Mouse (Mus musculus) myocyte (in vitro differentiated cells): ENCODE results near the gene Cnpy2. TPM values are rescaled to one million over a fixed set of nuclear protein-coding genes. Genes with fewer than 3 reads are reported as not detected.
"Not testable (repeated sequence)": the region's sequence is repeated elsewhere in the genome, so short reads cannot be mapped to it uniquely, and the experiment has no call there.

Experiments used
- H3K27me3 ChIP-seq: one replicate; pipeline ENCODE4 v1.6.1; 2011; ENCODE audit not compliant: control insufficient read depth, insufficient read depth, insufficient read length
- H3K36me3 ChIP-seq: one replicate; pipeline ENCODE4 v1.6.1; 2011; ENCODE audit not compliant: control insufficient read depth, insufficient read depth
- H3K4me2 ChIP-seq: one replicate; pipeline ENCODE4 v1.6.1; 2011; ENCODE audit warnings: low read depth, control low read depth
- H3K4me3 ChIP-seq: one replicate; pipeline ENCODE4 v1.5.1; 2011; ENCODE audit warnings: mild to moderate bottlenecking, control low read depth, moderate library complexity
- H3K79me2 ChIP-seq: one replicate; pipeline ENCODE4 v1.6.1; 2011; ENCODE audit not compliant: control insufficient read depth, insufficient read depth
- H3ac ChIP-seq: one replicate; pipeline ENCODE4 v1.6.1; 2011; ENCODE audit not compliant: control insufficient read depth, insufficient read length
- CEBPB ChIP-seq: IDR thresholded peaks from 2 replicates; pipeline ENCODE4 v1.6.1; 2011; ENCODE audit warnings: mild to moderate bottlenecking, moderate library complexity; ENCODE audit not compliant: poor library complexity, insufficient read depth, severe bottlenecking
- E2F4 ChIP-seq: IDR thresholded peaks from one replicate; pipeline ENCODE4 v1.6.1; 2011; ENCODE audit warnings: mild to moderate bottlenecking, control low read depth, moderate library complexity; ENCODE audit not compliant: insufficient read depth
- MAX ChIP-seq: IDR thresholded peaks from one replicate; pipeline ENCODE4 v1.6.1; 2011; ENCODE audit warnings: low read depth, mild to moderate bottlenecking, control low read depth
- MYOD1 ChIP-seq, 3 experiments: IDR thresholded peaks; one replicate each; pipeline ENCODE4 v1.6.1; 2011; ENCODE audit warnings: control low read depth in 2 of 3, low read depth in 2 of 3, mild to moderate bottlenecking in 2 of 3, moderate library complexity in 1 of 3; ENCODE audit not compliant: insufficient read length in 2 of 3, control insufficient read depth in 1 of 3
- MYOG ChIP-seq, 3 experiments: IDR thresholded peaks; one replicate each; pipeline ENCODE4 v1.6.1; 2011; ENCODE audit warnings: control low read depth in 2 of 3, low read depth in 2 of 3, mild to moderate bottlenecking in 2 of 3; ENCODE audit not compliant: insufficient read length in 2 of 3, control insufficient read depth in 1 of 3, insufficient read depth in 1 of 3
- POLR2A ChIP-seq: IDR thresholded peaks from one replicate; pipeline ENCODE4 v1.6.1; 2011; ENCODE audit warnings: low read depth, mild to moderate bottlenecking, control low read depth, moderate library complexity; ENCODE audit not compliant: insufficient read length
- POLR2AphosphoS2 ChIP-seq: IDR thresholded peaks from one replicate; pipeline ENCODE4 v1.6.1; 2011; ENCODE audit warnings: low read depth, control low read depth; ENCODE audit not compliant: insufficient read length
- REST ChIP-seq: IDR thresholded peaks from one replicate; pipeline ENCODE4 v1.6.1; 2011; ENCODE audit warnings: mild to moderate bottlenecking, control low read depth, moderate library complexity; ENCODE audit not compliant: insufficient read depth, insufficient read length
- SRF ChIP-seq: IDR thresholded peaks from one replicate; pipeline ENCODE4 v1.6.1; 2011; ENCODE audit warnings: low read depth; ENCODE audit not compliant: control insufficient read depth, insufficient read length
- TCF12 ChIP-seq: IDR thresholded peaks from one replicate; pipeline ENCODE4 v1.6.1; 2011; ENCODE audit warnings: mild to moderate bottlenecking, control low read depth; ENCODE audit not compliant: poor library complexity, insufficient read depth, severe bottlenecking
- TCF3 ChIP-seq: IDR thresholded peaks from one replicate; pipeline ENCODE4 v1.6.1; 2011; ENCODE audit warnings: low read depth, control low read depth; ENCODE audit not compliant: insufficient read length
- USF1 ChIP-seq: IDR thresholded peaks from one replicate; pipeline ENCODE4 v1.6.1; 2011; ENCODE audit warnings: low read depth, mild to moderate bottlenecking, control low read depth, moderate library complexity
- polyA plus RNA-seq: library from polyadenylated mRNA; unstranded; fragments of >200 nt; fragmentation: generic; extraction: Trizol; gene quantifications from one replicate; pipeline ENCODE4 v1.2.1, GENCODE M21; 2012; ENCODE audit warnings: missing spikeins

Gene Cnpy2
- polyA plus RNA-seq, 1 experiment: 91.8 TPM

DNA sequence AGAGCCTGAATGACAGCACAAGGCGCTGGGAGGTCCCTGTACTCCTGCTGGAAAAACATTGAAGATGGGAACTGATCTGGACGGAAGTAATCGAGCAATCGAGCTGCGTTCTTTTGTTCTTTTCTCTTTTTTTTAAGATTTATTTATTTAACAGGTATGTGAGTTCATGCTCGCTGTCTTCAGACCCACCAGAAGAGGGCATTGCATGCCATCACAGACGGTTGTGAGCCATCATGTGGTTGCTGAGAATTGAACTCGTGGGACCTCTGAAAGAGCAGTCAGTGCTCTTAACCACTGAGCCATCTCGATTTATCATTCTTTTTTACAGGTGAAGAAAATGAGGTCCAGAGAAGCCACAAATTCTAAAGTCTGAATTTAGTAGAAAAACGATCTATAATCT is 5.4 kb downstream of the Cnpy2 start:
- TF ChIP-seq TCF3 (no peak), POLR2A (no peak), MAX (no peak), USF1 (no peak), TCF12 (no peak), SRF (no peak), POLR2AphosphoS2 (no peak), CEBPB (no peak), MYOD1 (IDR thresholded peaks at IDR 0.05; ENCODE audit: control insufficient read depth in 1 of 3, insufficient read length in 2 of 3, low read depth in 2 of 3) (no peak), MYOG (IDR thresholded peaks at IDR 0.05; ENCODE audit: control insufficient read depth in 1 of 3, insufficient read depth in 1 of 3, insufficient read length in 2 of 3, low read depth in 2 of 3) (no peak), REST (no peak), E2F4 (no peak)
- no peak overlapping the region for H3K4me2 ChIP-seq
- peaks cover 13% of the 10 kb centered on the region for H3K36me3 ChIP-seq

DNA sequence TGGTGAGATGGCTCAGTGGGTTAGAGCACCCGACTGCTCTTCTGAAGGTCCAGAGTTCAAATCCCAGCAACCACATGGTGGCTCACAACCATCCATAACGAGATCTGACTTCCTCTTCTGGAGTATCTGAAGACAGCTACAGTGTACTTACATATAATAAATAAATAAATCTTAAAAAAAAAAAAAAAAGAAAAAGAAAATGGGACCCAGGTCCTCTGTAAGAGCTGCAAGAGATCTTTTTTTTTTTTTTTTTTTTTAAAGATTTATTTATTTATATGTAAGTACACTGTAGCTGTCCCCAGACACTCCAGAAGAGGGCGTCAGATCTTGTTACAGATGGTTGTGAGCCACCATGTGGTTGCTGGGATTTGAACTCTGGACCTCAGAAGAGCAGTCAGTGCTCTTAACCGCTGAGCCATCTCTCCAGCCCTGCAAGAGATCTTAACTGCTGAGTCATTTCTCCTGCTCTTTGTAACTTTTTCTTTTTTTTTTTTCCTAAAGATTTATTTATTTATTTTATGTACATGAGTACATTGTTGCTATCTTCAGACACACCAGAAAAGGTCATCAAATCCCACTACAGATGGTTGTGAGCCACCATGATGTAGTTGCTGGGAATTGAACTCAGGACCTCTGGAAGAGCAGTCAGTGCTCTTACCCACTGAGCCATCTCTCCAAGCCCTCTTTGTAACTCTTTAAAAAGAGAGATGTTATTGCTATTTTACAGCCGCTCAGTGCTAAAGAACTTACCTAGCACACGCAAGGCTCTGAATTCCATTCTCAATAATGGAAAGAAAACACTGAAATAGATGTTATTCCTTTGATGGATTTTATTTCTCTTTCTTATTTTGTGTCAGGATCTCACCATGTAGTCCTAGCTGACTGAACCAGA is 10.3 kb downstream of the Cnpy2 start:
- not testable (repeated sequence) for H3K27me3 ChIP-seq, H3K79me2 ChIP-seq, H3ac ChIP-seq, H3K4me3 ChIP-seq, H3K4me2 ChIP-seq, H3K36me3 ChIP-seq

More for the DNA sequence above, 5.4 kb downstream of the Cnpy2 start:
- Histone ChIP-seq H3K79me2 (peaks cover 15% of the 10 kb centered on the region), H3K4me3 (no peak overlapping the region), H3ac (no peak overlapping the region), H3K27me3 (no peaks in the 10 kb centered on the region)

DNA sequence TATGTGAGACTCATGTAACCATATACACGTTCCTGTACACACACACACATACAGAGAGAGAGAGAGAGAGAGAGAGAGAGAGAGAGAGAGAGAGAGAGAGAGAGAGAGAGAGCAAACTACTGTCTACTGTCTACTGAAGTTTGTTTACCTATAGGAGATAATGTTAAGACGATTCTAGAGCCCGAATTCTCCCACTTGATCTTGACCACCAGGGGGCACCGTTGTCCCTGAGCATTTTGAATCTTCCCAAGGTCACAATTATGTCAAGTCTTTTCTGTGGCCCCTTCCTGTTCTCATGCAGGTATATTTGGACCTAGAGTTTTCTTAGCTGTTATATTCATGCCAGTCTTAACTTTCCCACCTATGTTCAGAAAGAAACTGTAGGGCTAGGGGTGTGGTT is 13.3 kb downstream of the Cnpy2 start:
- Histone ChIP-seq H3K79me2 (peaks cover 28% of the 10 kb centered on the region), H3K4me2 (peak overlapping the region; percentile 25), H3K4me3 (no peak overlapping the region), H3ac (no peak overlapping the region), H3K27me3 (no peaks in the 10 kb centered on the region), H3K36me3 (no peaks in the 10 kb centered on the region)
- no peak for TF ChIP-seq MYOG (IDR thresholded peaks at IDR 0.05; ENCODE audit: control insufficient read depth in 1 of 3, insufficient read depth in 1 of 3, insufficient read length in 2 of 3, low read depth in 2 of 3)
- TF ChIP-seq POLR2A: no peak
- TF ChIP-seq MAX: no peak
- no peak for TF ChIP-seq USF1
- TF ChIP-seq MYOD1 (IDR thresholded peaks at IDR 0.05; ENCODE audit: control insufficient read depth in 1 of 3, insufficient read length in 2 of 3, low read depth in 2 of 3): no peak

DNA sequence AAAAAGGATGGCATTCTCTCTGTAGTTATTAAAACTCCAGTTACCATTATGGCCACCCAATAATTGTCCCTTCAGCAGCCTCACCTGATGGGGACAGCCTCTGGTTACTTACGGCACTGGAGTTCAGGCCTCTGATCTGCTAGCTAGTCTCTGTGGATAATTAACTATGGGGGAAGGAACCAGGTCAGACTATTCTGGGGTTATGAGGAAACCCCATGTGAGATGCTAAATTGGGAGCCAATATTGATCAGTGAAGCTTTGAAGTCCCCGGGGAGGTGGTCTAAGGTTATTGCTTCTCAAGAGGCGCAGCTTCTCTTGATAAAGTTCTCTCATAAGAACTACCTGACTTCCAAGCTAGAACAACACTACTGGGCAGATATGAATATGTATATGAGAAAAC is 13.9 kb downstream of the Cnpy2 start:
- no peaks in the 10 kb centered on the region for H3K27me3 ChIP-seq
- no peak overlapping the region for H3K4me2 ChIP-seq
- TF ChIP-seq MAX: no peak
- TF ChIP-seq SRF: no peak
- no peak for TF ChIP-seq TCF12
- no peak for TF ChIP-seq REST
- no peak for TF ChIP-seq MYOG (IDR thresholded peaks at IDR 0.05; ENCODE audit: control insufficient read depth in 1 of 3, insufficient read depth in 1 of 3, insufficient read length in 2 of 3, low read depth in 2 of 3)
- no peak for TF ChIP-seq POLR2AphosphoS2
- TF ChIP-seq MYOD1 (IDR thresholded peaks at IDR 0.05; ENCODE audit: control insufficient read depth in 1 of 3, insufficient read length in 2 of 3, low read depth in 2 of 3): no peak
- TF ChIP-seq E2F4: no peak
- no peak for TF ChIP-seq POLR2A
- TF ChIP-seq TCF3: no peak
- H3K79me2 ChIP-seq: peaks cover 34% of the 10 kb centered on the region
- H3K4me3 ChIP-seq: peak overlapping the region; percentile 80
- H3ac ChIP-seq: no peak overlapping the region
- no peaks in the 10 kb centered on the region for H3K36me3 ChIP-seq

DNA sequence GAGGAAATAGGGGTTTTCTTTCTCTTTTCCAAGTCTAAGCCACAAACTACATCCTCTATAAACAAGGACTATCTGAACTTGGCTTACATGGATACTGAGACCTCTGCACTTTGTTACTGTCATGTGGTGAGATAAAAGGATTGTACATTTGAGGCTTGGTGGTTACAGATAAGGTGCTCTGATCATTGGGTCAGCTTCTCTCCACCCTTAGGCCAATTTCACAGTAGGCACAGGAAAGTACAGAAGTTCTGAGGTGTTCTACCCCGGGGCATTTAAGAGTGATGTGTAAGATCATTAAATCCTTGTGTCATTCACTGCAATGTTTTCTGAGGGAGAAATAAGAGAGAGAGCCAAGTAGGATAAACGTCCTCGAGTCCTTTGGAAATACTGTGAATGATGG is 14.3 kb downstream of the Cnpy2 start:
- Histone ChIP-seq H3K4me3 (peak overlapping the region; percentile 80), H3ac (peak overlapping the region; percentile 19), H3K27me3 (no peaks in the 10 kb centered on the region), H3K79me2 (peaks cover 38% of the 10 kb centered on the region), H3K36me3 (no peaks in the 10 kb centered on the region), H3K4me2 (peak overlapping the region; percentile 90)
- no peak for TF ChIP-seq SRF
- no peak for TF ChIP-seq USF1
- TF ChIP-seq REST: no peak
- no peak for TF ChIP-seq MYOG (IDR thresholded peaks at IDR 0.05; ENCODE audit: control insufficient read depth in 1 of 3, insufficient read depth in 1 of 3, insufficient read length in 2 of 3, low read depth in 2 of 3)
- TF ChIP-seq MYOD1 (IDR thresholded peaks at IDR 0.05; ENCODE audit: control insufficient read depth in 1 of 3, insufficient read length in 2 of 3, low read depth in 2 of 3): no peak
- TF ChIP-seq POLR2A: no peak
- no peak for TF ChIP-seq TCF12
- no peak for TF ChIP-seq TCF3
- TF ChIP-seq E2F4: no peak
- TF ChIP-seq POLR2AphosphoS2: no peak
- TF ChIP-seq MAX: no peak
- TF ChIP-seq CEBPB: no peak
